Mouse (Mus musculus) common myeloid progenitor, adult 5-6 weeks (primary cell): ENCODE measurements around the gene Cd53. TPM values are rescaled to one million over a fixed set of nuclear protein-coding genes. Genes with fewer than 3 reads are reported as not detected.

Experiments
- ATAC-seq: replicated peaks from 2 replicates; pipeline ENCODE4 v1.8.0; 2016; ENCODE audit warnings: low read depth, mild to moderate bottlenecking, moderate TSS enrichment, inconsistent platforms; ENCODE audit not compliant: poor library complexity, severe bottlenecking
- total RNA-seq: library from RNA; stranded (forward); fragments of 200-1000, 187-1606 nt; gene quantifications from 2 replicates; pipeline ENCODE4 v1.2.3, GENCODE M21; 2017

Cd53 gene
- total RNA-seq = 158 and 179 TPM in 2 replicates

DNA sequence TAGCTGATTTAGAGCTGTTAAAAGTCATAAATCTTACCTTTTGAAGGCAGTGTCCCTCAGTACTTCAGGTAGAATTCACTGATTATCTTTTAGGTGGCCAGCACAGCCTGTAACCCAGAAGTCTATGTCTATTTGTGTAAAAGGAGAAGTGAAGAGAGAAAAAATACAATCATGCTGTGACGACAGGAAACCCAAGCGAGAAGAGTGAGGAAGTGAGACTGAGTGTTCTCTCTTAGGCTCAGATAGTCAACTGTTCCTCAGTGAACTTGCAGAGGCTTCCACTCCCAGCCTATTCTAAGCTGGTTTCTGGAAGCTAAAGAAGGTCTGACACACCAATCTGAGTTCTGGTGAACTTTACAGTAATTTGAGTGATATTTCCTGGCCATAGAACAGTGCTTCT, at the start of gene Cd53:
TSS of gene Cd53 (minus strand) at position 220 of the 400 bp plus-strand sequence.
- ATAC-seq = peak; percentile 81

GRCm38 (mm10) chr3:106832107-106832506, 42.2 kb upstream of the Cd53 start:
- peak; percentile 99 for ATAC-seq

GRCm38 (mm10) chr3:106826187-106826586, 36.2 kb upstream of the Cd53 start, which contains the start of gene Olfr266:
Olfr266 (minus strand) TSS chr3:106826287.
- ATAC-seq = no peak

DNA sequence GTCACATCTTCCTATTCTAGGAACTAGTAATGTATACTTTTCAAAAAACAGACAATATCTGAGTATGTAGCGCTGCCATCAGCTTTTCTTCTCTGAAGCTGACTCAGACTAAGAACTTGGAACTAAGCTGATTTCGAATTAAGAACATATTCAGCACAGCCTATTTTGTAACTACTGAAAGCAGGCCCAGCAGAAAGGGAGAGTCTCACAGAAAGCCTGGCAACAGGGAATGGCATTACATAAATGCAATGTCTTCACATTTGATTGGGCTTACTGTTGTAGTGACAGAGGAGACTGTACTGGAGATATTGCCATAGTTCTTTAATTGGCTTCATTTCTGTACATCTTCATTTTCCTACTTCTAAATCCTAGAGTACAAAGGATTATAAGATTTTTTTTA, 27.7 kb upstream of the Cd53 start:
- ATAC-seq = no peak

DNA sequence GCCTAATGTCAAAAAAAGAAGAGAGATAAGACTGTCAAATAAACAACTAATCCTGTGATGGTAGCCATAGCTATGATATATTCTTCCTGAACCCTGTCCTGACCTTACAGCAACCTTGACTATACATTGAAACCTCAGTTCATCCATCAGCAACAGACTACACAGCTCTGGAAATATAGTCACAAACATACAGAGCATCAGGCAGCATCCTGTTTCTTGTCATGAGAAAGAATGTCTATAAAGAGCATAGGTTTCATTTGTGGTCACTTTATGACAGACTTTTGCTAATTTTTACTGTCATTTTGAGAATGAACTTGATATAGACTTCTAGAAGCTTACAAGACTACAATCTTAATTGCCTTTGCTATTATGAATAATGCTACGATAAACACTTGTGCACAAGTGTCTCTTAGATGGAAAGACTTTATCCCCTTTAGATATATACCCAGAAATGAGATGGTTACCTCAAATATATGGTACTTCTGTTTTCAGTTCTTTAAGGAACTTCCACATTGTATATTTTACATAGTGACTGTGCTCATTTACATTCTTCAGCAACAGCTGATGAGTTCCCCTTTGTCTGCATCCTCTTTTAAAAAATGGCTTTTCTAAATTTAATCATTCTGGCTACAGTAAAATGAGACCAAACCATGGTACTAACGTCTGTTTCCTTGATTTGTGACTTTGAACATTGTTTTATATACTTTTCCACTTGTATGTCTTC, 19.2 kb upstream of the Cd53 start:
- ATAC-seq = peak; percentile 60

GRCm38 (mm10) chr3:106798079-106798478, 8.1 kb upstream of the Cd53 start:
- no peak for ATAC-seq

DNA sequence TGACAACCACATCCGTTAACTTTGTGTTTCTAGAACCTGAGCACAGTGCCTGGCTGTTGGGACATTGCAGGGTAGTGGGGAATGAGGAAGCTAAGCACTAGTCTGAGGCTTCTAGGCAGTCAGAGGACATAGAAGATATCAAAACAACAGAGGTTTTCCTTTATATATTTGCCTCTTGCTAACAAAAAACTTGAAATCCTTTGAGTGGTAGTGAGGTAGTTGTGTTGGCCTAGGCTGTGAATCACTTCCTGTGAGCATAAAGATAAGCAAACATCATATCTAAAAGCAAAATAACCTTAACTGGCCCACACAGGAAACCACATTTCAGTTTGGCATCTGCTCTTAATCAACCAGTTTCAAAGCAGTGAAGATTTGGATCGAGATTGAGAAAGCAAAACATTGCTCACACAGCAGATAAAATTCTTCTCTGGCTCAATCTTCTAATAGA, 1.5 kb downstream of the Cd53 start:
- ATAC-seq = peak; percentile 50

GRCm38 (mm10) chr3:106787972-106788371, 2.0 kb downstream of the Cd53 start:
- ATAC-seq = peak; percentile 51

- peak; percentile 48 for ATAC-seq
These were observed 4.8 kb downstream of the Cd53 start for GRCm38 (mm10) chr3:106785130-106785529.

DNA sequence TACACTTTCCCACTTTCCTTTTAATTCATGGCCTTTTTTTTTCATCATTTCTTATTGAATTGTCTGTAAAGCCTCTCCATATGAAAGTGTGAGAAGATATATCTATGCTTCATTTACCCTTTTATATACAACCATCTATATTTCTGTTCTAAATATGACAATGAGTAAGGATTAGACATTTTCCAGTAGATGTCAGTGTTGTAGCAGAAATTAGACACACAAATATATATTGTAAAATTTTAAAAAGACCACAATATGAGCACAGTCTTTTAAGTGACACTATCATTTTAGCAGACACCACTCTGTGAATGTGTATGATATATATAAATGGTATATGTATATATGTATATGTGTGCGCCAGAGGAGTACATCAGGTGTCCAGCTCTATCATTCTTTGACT, 18.1 kb downstream of the Cd53 start:
- peak; percentile 63; the same call in 1 of the 2 replicates for ATAC-seq

- no peak for ATAC-seq
These were observed 34.1 kb downstream of the Cd53 start for GRCm38 (mm10) chr3:106755898-106756297.

DNA sequence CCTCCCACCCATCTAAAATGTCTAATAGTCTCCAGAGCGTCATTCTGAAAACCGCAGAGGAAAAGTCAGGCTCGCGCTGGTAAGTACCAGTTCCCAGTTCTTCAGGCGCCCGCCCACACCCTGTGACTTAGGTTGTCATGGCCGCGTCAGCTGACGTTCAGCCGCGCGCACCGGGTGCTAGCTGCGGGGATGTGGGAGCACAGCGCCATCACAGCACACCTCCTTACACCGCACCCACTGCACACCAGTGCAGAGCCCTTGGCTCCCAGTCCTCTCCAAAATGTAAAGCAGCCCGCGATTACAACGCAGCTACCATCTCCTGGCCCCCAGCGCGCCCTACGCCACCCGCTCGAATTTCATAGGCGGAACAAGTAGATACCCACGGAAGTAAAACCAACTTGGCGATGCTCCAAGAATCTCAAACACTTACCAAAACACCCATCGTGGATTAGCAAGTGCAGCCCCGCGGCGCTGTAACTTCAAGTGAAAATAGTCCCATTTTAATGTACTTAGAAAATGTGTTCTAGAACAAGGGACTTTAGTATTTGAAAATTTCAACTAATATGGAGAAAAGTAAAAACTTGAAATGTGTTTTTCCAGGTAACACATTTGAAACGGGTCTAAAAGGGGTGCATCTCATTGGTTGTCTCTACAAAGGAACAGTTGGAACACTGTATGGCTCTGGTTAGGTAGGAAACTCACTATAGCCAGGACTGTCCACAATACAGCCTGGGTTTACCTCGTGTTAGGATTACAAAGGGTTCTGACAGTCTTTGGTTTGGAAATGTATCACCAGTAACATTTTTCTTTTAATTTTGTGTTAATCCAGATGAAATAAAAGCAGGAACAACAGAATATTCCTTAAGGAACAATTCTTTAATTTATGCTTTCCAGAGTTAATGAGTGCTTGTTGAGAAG, 67.7 kb downstream of the Cd53 start:
- peak; percentile 76 for ATAC-seq

DNA sequence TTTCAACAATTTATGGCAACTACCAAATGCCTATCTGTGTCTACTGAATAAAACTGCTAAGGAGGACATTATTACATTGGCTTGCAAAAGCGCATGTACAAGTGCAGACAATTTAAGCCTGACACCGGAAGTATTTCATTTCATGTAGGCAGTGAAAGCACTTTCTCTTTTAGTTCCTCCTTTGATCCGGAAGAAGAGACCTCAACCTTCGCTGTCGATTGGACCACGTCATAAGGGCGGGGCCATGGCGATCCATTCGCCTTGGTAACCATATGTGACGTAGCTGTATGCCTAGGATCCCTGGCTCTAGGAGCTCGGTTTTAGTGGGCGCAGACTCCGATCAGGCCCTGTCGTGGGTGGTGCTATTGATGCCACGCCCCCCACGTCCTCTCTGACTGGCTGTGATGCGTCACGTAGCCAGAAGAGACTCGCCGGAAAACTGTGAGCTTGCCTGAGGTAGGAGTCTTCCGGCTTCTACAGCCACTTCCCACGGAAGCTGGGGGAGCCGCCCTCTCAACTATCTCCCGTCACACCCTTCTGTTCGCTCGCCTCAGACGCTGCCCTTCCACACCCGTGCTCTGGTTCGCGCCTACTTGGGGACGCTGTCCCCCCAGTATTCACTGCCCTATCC, 68.4 kb downstream of the Cd53 start:
- ATAC-seq = peak; percentile 90

Other genes with a start within 250 kb of the Cd53 start
- gene Dram2, start 242.4 kb downstream of the Cd53 start, total RNA-seq = 14.1 and 21.6 TPM in 2 replicates
- gene Cept1, start 242.3 kb downstream of the Cd53 start, total RNA-seq = 47.6 and 57.6 TPM in 2 replicates
- gene Lrif1, start 105.2 kb downstream of the Cd53 start, total RNA-seq = 36.1 and 56.0 TPM in 2 replicates
- gene Olfr266, start 36.1 kb upstream of the Cd53 start, total RNA-seq = not detected in 2 replicates
- 15.5 and 20.9 TPM in 2 replicates for gene Kcna3, start 246.0 kb upstream of the Cd53 start, total RNA-seq